Mouse (Mus musculus) limb, embryonic 14.5 days (tissue): ENCODE measurements around the gene Smyd3. TPM values are rescaled to one million over a fixed set of nuclear protein-coding genes. Genes with fewer than 3 reads are reported as not detected.

ENCODE experiments used
- ATAC-seq: fragments of 200-750 bp; cut with Nextera tagmentation; 2 replicates; pipeline ENCODE4 v1.8.0; 2017; ENCODE audit warnings: low read depth, moderate number of reproducible peaks, moderate TSS enrichment; ENCODE audit not compliant: low FRiP score
- DNase-seq: peaks from one replicate; pipeline ENCODE4 v3.0.0-alpha.2; 2015; ENCODE audit warnings: low spot score
- H3K27ac ChIP-seq: fragments of 300-500 bp; sonication (generic); replicated peaks from 2 replicates; pipeline ENCODE4 v1.5.1; 2014; ENCODE audit warnings: low read depth, mild to moderate bottlenecking, low read length, moderate library complexity, mixed read lengths
- H3K27me3 ChIP-seq: fragments of 300-500 bp; sonication (generic); 2 replicates; pipeline ENCODE4 v1.6.1; 2014; ENCODE audit warnings: low read length, mixed read lengths; ENCODE audit not compliant: control insufficient read depth, insufficient read depth
- H3K36me3 ChIP-seq: fragments of 300-500 bp; sonication (generic); 2 replicates; pipeline ENCODE4 v1.6.1; 2014; ENCODE audit warnings: mild to moderate bottlenecking, low read length, moderate library complexity, mixed read lengths; ENCODE audit not compliant: control insufficient read depth, insufficient read depth
- H3K4me1 ChIP-seq: fragments of 300-500 bp; sonication (generic); 2 replicates; pipeline ENCODE4 v1.6.1; 2014; ENCODE audit warnings: antibody characterized with exemption, low read length, mixed read lengths; ENCODE audit not compliant: control insufficient read depth, insufficient read depth
- H3K4me2 ChIP-seq: fragments of 300-500 bp; sonication (generic); replicated peaks from 2 replicates; pipeline ENCODE4 v1.6.1; 2014; ENCODE audit warnings: low read depth, mild to moderate bottlenecking, low read length, moderate library complexity; ENCODE audit not compliant: severe bottlenecking
- H3K4me3 ChIP-seq: fragments of 300-500 bp; sonication (generic); replicated peaks from 2 replicates; pipeline ENCODE4 v1.5.1; 2014; ENCODE audit warnings: low read length
- H3K9ac ChIP-seq: fragments of 300-500 bp; sonication (generic); 2 replicates; pipeline ENCODE4 v1.6.1; 2014; ENCODE audit warnings: mild to moderate bottlenecking, low read depth, low read length, moderate library complexity; ENCODE audit not compliant: severe bottlenecking
- H3K9me3 ChIP-seq: fragments of 300-500 bp; sonication (generic); 2 replicates; pipeline ENCODE4 v1.6.1; 2016; ENCODE audit warnings: low read length; ENCODE audit not compliant: control insufficient read depth
- POLR2A ChIP-seq: fragments of 200-500 bp; IDR thresholded peaks from 2 replicates; pipeline ENCODE4 v1.8.0; 2012; ENCODE audit warnings: inconsistent platforms, mild to moderate bottlenecking, moderate library complexity, borderline replicate concordance; ENCODE audit not compliant: insufficient read depth, insufficient read length; ENCODE audit errors: extremely low read depth
- WGBS: fragments of 180-500 bp; shearing (Covaris S2); extraction: QIAGEN DNeasy Blood & Tissue Kit; methylation state at CpG from one replicate; pipeline ENCODE4 v1.1.7; 2014; 5-methylcytosine and 5-hydroxymethylcytosine counted together
- polyA plus RNA-seq, 2 experiments: library from polyadenylated mRNA; depleted of rRNA in 1 of 2; stranded (reverse) in 1 of 2; unstranded in 1 of 2; fragments of >200 nt; fragmentation: Nextera tagmentation in 1 of 2; extraction: Ambion mirVana in 1 of 2; gene quantifications; 2 replicates each; pipeline versions ENCODE4 v1.2.1 to v1.2.3; 2012 to 2014

Gene Smyd3
- polyA plus RNA-seq, 2 experiments, result 9.8 to 21.5 TPM

DNA sequence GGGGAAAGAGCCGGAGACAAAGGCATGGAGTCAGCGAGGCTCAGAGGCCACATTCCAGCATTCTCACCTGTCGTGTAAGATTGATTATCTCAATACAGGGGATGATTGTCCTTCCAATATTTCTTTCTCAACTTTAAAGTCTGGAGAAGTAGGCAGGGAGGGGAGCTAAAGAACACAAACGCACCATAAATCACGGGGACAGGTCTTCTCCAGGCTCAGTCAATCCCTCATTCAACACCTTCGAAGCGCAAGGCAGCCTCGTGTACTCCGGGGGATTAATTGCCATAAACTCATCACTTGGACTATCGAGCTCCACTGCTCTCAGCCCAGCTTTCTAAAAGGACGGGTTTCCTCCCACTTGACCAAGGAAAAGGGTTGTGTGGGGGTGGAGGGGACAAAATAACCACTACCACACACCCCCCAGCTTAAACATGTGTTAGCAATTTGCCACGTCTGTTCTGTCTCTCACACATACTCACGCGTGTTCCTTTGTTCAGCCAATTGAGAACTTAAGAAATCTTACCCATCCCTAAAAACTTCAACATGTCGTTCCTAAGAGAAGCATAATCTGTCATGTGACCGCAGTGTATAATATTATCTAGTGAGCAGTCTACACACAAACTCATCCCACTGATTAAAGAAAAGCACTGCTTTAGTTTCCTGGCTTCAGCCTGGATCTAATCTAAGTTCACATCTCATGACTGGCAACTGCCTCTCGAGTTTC is 43.8 kb downstream of the Smyd3 start:
- DNase-seq (peak; percentile 14), ATAC-seq (0 out of 2 replicates have a peak, but pooled peaks have one; percentile 45)
- Histone ChIP-seq H3K4me2 (no peak overlapping the region), H3K36me3 (no peaks in the 10 kb centered on the region), H3K27me3 (no peaks in the 10 kb centered on the region), H3K9ac (no peak overlapping the region), H3K4me3 (no peak overlapping the region), H3K27ac (no peak overlapping the region), H3K9me3 (peaks cover 13% of the 10 kb centered on the region), H3K4me1 (no peaks in the 10 kb centered on the region)
- WGBS, result 32% methylated on average over 17 of the region's 17 CpGs
- TF ChIP-seq POLR2A, result no peak

DNA sequence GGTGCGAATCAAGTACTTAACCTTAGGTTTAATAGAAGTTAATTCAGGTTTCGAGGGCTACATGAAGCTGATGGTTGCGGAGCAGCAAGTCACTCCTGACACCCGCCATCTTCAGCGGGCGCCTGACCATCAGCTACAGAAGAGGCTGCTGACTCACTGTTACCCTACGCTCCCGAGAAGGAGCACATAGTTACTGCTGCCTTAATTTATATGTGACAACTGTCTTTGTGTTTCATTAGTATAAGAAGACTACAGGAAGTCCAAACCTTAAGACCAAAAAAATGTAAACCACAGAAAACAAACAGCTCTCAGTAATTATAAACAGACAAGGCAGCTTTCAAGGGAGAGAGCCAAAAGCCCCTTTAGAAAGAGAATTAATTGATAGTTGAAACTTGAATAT is 49.9 kb downstream of the Smyd3 start:
- TF ChIP-seq POLR2A, result no peak
- no peaks in the 10 kb centered on the region for H3K36me3 ChIP-seq
- DNase-seq, result no peak
- H3K9me3 ChIP-seq, result peaks cover 11% of the 10 kb centered on the region
- H3K4me3 ChIP-seq, result no peak overlapping the region
- H3K4me1 ChIP-seq, result no peaks in the 10 kb centered on the region
- H3K4me2 ChIP-seq, result no peak overlapping the region
- 60% methylated on average over 8 of the region's 8 CpGs for WGBS
- no peak for ATAC-seq
- no peaks in the 10 kb centered on the region for H3K27me3 ChIP-seq
- no peak overlapping the region for H3K9ac ChIP-seq
- no peak overlapping the region for H3K27ac ChIP-seq

DNA sequence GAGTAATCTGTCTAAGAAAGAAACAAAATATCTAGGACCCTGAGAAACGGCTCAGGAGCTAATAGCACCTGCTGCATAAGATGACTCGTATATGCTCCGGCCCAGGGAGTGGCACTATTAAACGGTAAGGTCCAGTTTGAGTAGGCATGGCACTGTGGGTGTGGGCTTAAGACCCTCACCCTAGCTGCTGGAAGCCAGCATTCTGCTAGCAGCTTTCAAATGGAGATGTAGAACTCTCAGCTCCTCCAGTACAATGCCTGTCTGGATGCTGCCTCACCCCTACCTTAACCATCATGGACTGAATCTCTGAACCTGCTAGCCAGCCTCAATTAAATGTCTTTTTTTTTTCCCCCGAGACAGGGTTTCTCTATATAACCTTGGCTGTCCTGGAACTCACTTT is 55.5 kb downstream of the Smyd3 start:
- DNase-seq (no peak), ATAC-seq (no peak)
- 60% methylated on average over 5 of the region's 5 CpGs for WGBS
- Histone ChIP-seq H3K4me2 (no peak overlapping the region), H3K27ac (no peak overlapping the region), H3K9me3 (no peaks in the 10 kb centered on the region), H3K4me3 (no peak overlapping the region), H3K36me3 (no peaks in the 10 kb centered on the region), H3K4me1 (peaks cover 18% of the 10 kb centered on the region), H3K9ac (no peak overlapping the region), H3K27me3 (no peaks in the 10 kb centered on the region)
- no peak for TF ChIP-seq POLR2A

DNA sequence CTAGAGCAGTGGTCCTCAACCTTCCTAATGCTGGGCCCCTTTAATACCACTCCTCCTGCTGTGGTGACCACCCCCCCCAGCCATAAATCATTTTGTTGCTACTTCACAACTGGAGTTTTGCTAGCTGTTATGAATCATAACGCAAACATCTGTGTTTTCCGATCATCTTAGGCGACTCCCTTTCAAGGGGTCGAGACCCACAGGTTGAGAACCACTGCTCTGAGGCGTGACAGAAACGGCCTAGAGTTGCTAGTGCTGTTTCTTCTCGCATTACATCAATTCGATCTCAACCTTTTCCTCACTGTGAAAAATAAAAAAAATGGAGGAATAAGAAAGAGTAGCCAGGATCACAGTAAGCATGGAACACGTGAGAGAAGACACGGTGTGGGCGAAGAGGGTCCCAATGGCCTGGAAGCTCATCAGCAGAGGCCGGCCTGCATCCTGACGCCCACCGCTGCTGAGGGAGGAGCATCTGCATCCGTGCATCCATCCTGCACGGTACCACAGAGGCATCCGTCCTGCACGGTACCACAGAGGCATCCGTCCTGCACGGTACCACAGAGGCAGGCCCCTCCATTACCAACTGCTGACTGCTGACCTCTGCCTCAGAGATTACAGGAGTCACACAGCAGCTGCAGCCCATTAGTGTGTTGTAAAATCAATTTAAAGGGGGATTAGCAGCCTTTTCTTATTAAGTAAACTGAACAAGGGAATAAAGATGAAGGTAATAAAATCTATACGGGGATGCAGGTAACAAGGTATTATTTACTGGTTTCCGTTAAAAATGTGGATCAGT is 56.6 kb downstream of the Smyd3 start:
- 24% methylated on average over 22 of the region's 22 CpGs for WGBS
- Histone ChIP-seq H3K4me2 (no peak overlapping the region), H3K27ac (no peak overlapping the region), H3K9ac (no peak overlapping the region), H3K9me3 (no peaks in the 10 kb centered on the region), H3K4me1 (peaks cover 20% of the 10 kb centered on the region), H3K36me3 (no peaks in the 10 kb centered on the region), H3K27me3 (no peaks in the 10 kb centered on the region), H3K4me3 (no peak overlapping the region)
- ATAC-seq (no peak), DNase-seq (no peak)
- TF ChIP-seq POLR2A, result no peak

DNA sequence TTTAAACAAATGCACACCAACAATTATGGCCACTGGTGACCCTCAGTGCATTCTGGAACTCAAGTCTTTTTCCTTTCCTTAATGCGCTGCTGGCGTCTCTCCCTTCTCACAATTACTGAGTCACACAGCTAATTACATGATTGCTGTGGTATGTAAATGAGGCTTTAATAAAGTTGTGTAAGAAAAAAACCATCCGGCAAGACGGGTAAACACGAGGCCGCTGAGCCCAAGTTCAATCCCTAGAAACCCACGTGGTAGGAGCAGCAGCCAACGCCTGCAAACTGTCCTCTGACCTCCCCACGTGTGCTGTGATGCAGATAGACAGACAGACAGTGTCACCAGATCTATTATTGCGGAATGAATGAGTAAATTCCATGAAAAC is 58.9 kb downstream of the Smyd3 start:
- no peak overlapping the region for H3K4me2 ChIP-seq
- ATAC-seq, result no peak

More for the DNA sequence above, 58.9 kb downstream of the Smyd3 start:
- Histone ChIP-seq H3K4me1 (peaks cover 20% of the 10 kb centered on the region), H3K36me3 (no peaks in the 10 kb centered on the region), H3K9ac (no peak overlapping the region), H3K27me3 (no peaks in the 10 kb centered on the region), H3K27ac (peak overlapping the region; percentile 52; the same call in 1 of the 2 replicates), H3K9me3 (no peaks in the 10 kb centered on the region), H3K4me3 (no peak overlapping the region)
- WGBS, result 36% methylated on average over 10 of the region's 10 CpGs
- no peak for DNase-seq
- TF ChIP-seq POLR2A, result no peak
